Mouse (Mus musculus): ENCODE results near the gene Casp9.

The Casp9 gene

GRCm38 (mm10) chr4:141865006-141865405 is 71.6 kb downstream of the Casp9 start:
- no peak for DNase-seq (ENCODE audit: low spot score)
